Mouse (Mus musculus): ENCODE measurements around the gene Dars. TPM values are rescaled to one million over a fixed set of nuclear protein-coding genes. Genes with fewer than 3 reads are reported as not detected.

Dars gene
- polyA plus RNA-seq, 1 experiment: 63.2 TPM

GRCm38 (mm10) chr1:128372143-128372860 lies 44.9 kb downstream of the Dars start:
- H3K36me3 ChIP-seq (ENCODE audit: control insufficient read depth, insufficient read depth): peaks cover 35% of the 10 kb centered on the region

GRCm38 (mm10) chr1:128368732-128369441 lies 48.3 kb downstream of the Dars start:
- Histone ChIP-seq H3K27me3 (ENCODE audit: control insufficient read depth, insufficient read depth, insufficient read length) (no peaks in the 10 kb centered on the region), H3ac (ENCODE audit: control insufficient read depth, insufficient read length) (no peak overlapping the region), H3K79me2 (ENCODE audit: control insufficient read depth, insufficient read depth) (no peaks in the 10 kb centered on the region), H3K4me3 (no peak overlapping the region), H3K36me3 (ENCODE audit: control insufficient read depth, insufficient read depth) (peaks cover 30% of the 10 kb centered on the region), H3K4me2 (ENCODE audit: low read depth) (no peak overlapping the region)
- TF ChIP-seq USF1 (IDR thresholded peaks at IDR 0.05; ENCODE audit: low read depth) (no peak), MYOG (IDR thresholded peaks at IDR 0.05; ENCODE audit: control insufficient read depth in 1 of 3, insufficient read depth in 1 of 3, insufficient read length in 2 of 3, low read depth in 2 of 3) (no peak), MYOD1 (IDR thresholded peaks at IDR 0.05; ENCODE audit: control insufficient read depth in 1 of 3, insufficient read length in 2 of 3, low read depth in 2 of 3) (no peak), SRF (IDR thresholded peaks at IDR 0.05; ENCODE audit: control insufficient read depth, insufficient read length, low read depth) (no peak), POLR2A (IDR thresholded peaks at IDR 0.05; ENCODE audit: insufficient read length, low read depth) (no peak), REST (IDR thresholded peaks at IDR 0.05; ENCODE audit: insufficient read depth, insufficient read length) (no peak), TCF3 (IDR thresholded peaks at IDR 0.05; ENCODE audit: insufficient read length, low read depth) (no peak), POLR2AphosphoS2 (IDR thresholded peaks at IDR 0.05; ENCODE audit: insufficient read length, low read depth) (no peak), E2F4 (IDR thresholded peaks at IDR 0.05; ENCODE audit: insufficient read depth) (no peak), CEBPB (IDR thresholded peaks at IDR 0.05; ENCODE audit: insufficient read depth, poor library complexity, severe bottlenecking) (no peak)

More at GRCm38 (mm10) chr1:128372143-128372860, 44.9 kb downstream of the Dars start:
- Histone ChIP-seq H3K79me2 (ENCODE audit: control insufficient read depth, insufficient read depth) (no peaks in the 10 kb centered on the region), H3K4me2 (ENCODE audit: low read depth) (no peak overlapping the region), H3K27me3 (ENCODE audit: control insufficient read depth, insufficient read depth, insufficient read length) (no peaks in the 10 kb centered on the region), H3K4me3 (no peak overlapping the region), H3ac (ENCODE audit: control insufficient read depth, insufficient read length) (no peak overlapping the region)
- TF ChIP-seq MYOD1 (IDR thresholded peaks at IDR 0.05; ENCODE audit: control insufficient read depth in 1 of 3, insufficient read length in 2 of 3, low read depth in 2 of 3) (no peak), SRF (IDR thresholded peaks at IDR 0.05; ENCODE audit: control insufficient read depth, insufficient read length, low read depth) (no peak), REST (IDR thresholded peaks at IDR 0.05; ENCODE audit: insufficient read depth, insufficient read length) (no peak), TCF3 (IDR thresholded peaks at IDR 0.05; ENCODE audit: insufficient read length, low read depth) (no peak), USF1 (IDR thresholded peaks at IDR 0.05; ENCODE audit: low read depth) (no peak), MYOG (IDR thresholded peaks at IDR 0.05; ENCODE audit: control insufficient read depth in 1 of 3, insufficient read depth in 1 of 3, insufficient read length in 2 of 3, low read depth in 2 of 3) (no peak), POLR2AphosphoS2 (IDR thresholded peaks at IDR 0.05; ENCODE audit: insufficient read length, low read depth) (no peak), E2F4 (IDR thresholded peaks at IDR 0.05; ENCODE audit: insufficient read depth) (no peak), CEBPB (IDR thresholded peaks at IDR 0.05; ENCODE audit: insufficient read depth, poor library complexity, severe bottlenecking) (no peak), POLR2A (IDR thresholded peaks at IDR 0.05; ENCODE audit: insufficient read length, low read depth) (no peak), MAX (IDR thresholded peaks at IDR 0.05; ENCODE audit: low read depth) (no peak), TCF12 (IDR thresholded peaks at IDR 0.05; ENCODE audit: insufficient read depth, poor library complexity, severe bottlenecking) (no peak)

GRCm38 (mm10) chr1:128360601-128361000 lies 56.6 kb downstream of the Dars start:
- H3K36me3 ChIP-seq (ENCODE audit: control insufficient read depth, insufficient read depth): peaks cover 27% of the 10 kb centered on the region
- H3K79me2 ChIP-seq (ENCODE audit: control insufficient read depth, insufficient read depth): peaks cover 24% of the 10 kb centered on the region
- no peak overlapping the region for H3K4me2 ChIP-seq (ENCODE audit: low read depth)
- H3ac ChIP-seq (ENCODE audit: control insufficient read depth, insufficient read length): no peak overlapping the region
- no peak overlapping the region for H3K4me3 ChIP-seq
- H3K27me3 ChIP-seq (ENCODE audit: control insufficient read depth, insufficient read depth, insufficient read length): no peaks in the 10 kb centered on the region
- TF ChIP-seq CEBPB (IDR thresholded peaks at IDR 0.05; ENCODE audit: insufficient read depth, poor library complexity, severe bottlenecking): no peak
- no peak for TF ChIP-seq POLR2A (IDR thresholded peaks at IDR 0.05; ENCODE audit: insufficient read length, low read depth)
- no peak for TF ChIP-seq USF1 (IDR thresholded peaks at IDR 0.05; ENCODE audit: low read depth)
- TF ChIP-seq MAX (IDR thresholded peaks at IDR 0.05; ENCODE audit: low read depth): no peak
- no peak for TF ChIP-seq REST (IDR thresholded peaks at IDR 0.05; ENCODE audit: insufficient read depth, insufficient read length)
- TF ChIP-seq MYOG (IDR thresholded peaks at IDR 0.05; ENCODE audit: control insufficient read depth in 1 of 3, insufficient read depth in 1 of 3, insufficient read length in 2 of 3, low read depth in 2 of 3): no peak
- TF ChIP-seq POLR2AphosphoS2 (IDR thresholded peaks at IDR 0.05; ENCODE audit: insufficient read length, low read depth): no peak
- TF ChIP-seq TCF3 (IDR thresholded peaks at IDR 0.05; ENCODE audit: insufficient read length, low read depth): no peak
- no peak for TF ChIP-seq E2F4 (IDR thresholded peaks at IDR 0.05; ENCODE audit: insufficient read depth)
- TF ChIP-seq SRF (IDR thresholded peaks at IDR 0.05; ENCODE audit: control insufficient read depth, insufficient read length, low read depth): no peak
- TF ChIP-seq TCF12 (IDR thresholded peaks at IDR 0.05; ENCODE audit: insufficient read depth, poor library complexity, severe bottlenecking): no peak

GRCm38 (mm10) chr1:128359554-128360376 lies 57.4 kb downstream of the Dars start, which contains the start of gene Mcm6:
Gene Mcm6 (minus strand): TSS chr1:128359664.
- peak within 1 kb of the TSS; percentile 83 for H3K4me2 ChIP-seq (ENCODE audit: low read depth)
- peaks cover 27% of the 10 kb centered on the region for H3K36me3 ChIP-seq (ENCODE audit: control insufficient read depth, insufficient read depth)
- H3ac ChIP-seq (ENCODE audit: control insufficient read depth, insufficient read length): peak within 1 kb of the TSS; percentile 8
- TF ChIP-seq TCF3 (IDR thresholded peaks at IDR 0.05; ENCODE audit: insufficient read length, low read depth): no peak
- no peak for TF ChIP-seq CEBPB (IDR thresholded peaks at IDR 0.05; ENCODE audit: insufficient read depth, poor library complexity, severe bottlenecking)
- peak; percentile 57 for TF ChIP-seq E2F4 (IDR thresholded peaks at IDR 0.05; ENCODE audit: insufficient read depth)
- TF ChIP-seq MYOD1 (IDR thresholded peaks at IDR 0.05; ENCODE audit: control insufficient read depth in 1 of 3, insufficient read length in 2 of 3, low read depth in 2 of 3): no peak
- TF ChIP-seq REST (IDR thresholded peaks at IDR 0.05; ENCODE audit: insufficient read depth, insufficient read length): no peak
- TF ChIP-seq SRF (IDR thresholded peaks at IDR 0.05; ENCODE audit: control insufficient read depth, insufficient read length, low read depth): peak; percentile 42
- TF ChIP-seq USF1 (IDR thresholded peaks at IDR 0.05; ENCODE audit: low read depth): no peak
- TF ChIP-seq POLR2AphosphoS2 (IDR thresholded peaks at IDR 0.05; ENCODE audit: insufficient read length, low read depth): peak; percentile 90
- no peak for TF ChIP-seq TCF12 (IDR thresholded peaks at IDR 0.05; ENCODE audit: insufficient read depth, poor library complexity, severe bottlenecking)
- no peak for TF ChIP-seq MYOG (IDR thresholded peaks at IDR 0.05; ENCODE audit: control insufficient read depth in 1 of 3, insufficient read depth in 1 of 3, insufficient read length in 2 of 3, low read depth in 2 of 3)
- peak; percentile 56 for TF ChIP-seq POLR2A (IDR thresholded peaks at IDR 0.05; ENCODE audit: insufficient read length, low read depth)
- TF ChIP-seq MAX (IDR thresholded peaks at IDR 0.05; ENCODE audit: low read depth): no peak
- H3K4me3 ChIP-seq: peak within 1 kb of the TSS; percentile 47
- peaks cover 28% of the 10 kb centered on the region for H3K79me2 ChIP-seq (ENCODE audit: control insufficient read depth, insufficient read depth)
- no peaks in the 10 kb centered on the region for H3K27me3 ChIP-seq (ENCODE audit: control insufficient read depth, insufficient read depth, insufficient read length)

All from myocyte (in vitro differentiated cells).